Mouse (Mus musculus): ENCODE results near the gene Ugt2b35.
"Not testable (repeated sequence)": the region's sequence is repeated elsewhere in the genome, so short reads cannot be mapped to it uniquely, and the experiment has no call there.

Gene Ugt2b35

DNA sequence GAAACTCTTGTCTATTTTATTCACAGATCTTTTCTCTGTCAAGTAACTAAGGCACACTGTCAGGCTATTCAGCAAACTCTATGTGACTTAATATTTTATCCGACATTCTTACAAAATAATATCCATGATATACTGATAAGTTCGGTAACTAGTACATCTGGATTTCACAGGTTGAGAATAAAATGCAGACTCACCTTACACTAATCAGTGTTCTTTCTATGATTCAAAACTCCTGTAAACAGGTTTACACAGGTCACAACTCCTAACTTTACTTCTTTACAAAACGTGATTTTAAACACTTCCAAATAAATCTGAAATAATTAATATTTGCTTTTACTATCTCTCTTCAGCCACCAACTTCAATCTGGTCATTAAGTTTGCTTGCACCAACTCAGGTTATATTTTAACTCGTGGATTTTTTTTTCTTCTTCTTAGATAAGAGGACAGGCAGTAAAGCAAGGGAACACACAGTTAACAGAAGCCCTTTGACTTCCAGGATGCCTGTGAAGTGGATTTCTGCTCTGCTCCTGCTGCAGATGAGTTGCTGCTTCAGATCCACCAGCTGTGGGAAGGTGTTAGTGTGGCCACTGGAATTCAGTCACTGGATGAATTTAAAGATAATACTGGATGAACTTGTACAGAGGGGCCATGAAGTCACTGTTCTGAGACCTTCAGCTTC, at the start of gene Ugt2b35:
Ugt2b35 (plus strand) TSS at position 466 of the 679 bp plus-strand sequence.
- no peak for DNase-seq (ENCODE audit: low spot score in 2 of 2)

DNA sequence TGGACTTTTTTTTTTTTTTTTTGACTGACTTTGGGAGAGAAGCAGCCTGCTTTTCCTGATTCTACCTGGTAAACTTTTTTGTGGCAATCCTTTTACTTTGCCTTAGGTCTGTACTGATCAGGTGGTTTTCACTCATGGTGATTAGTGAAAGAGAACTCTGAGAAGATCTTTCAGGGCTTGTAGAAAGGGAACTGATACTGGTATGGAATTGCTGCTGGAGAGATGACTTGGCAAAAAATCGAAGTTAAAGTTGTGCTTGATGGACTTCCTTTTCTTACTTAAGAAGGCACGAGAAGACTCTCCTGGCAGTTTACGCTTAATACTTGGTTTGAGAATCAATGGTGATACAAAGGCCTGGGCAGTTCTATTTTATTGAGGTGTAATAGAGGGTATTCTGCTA, 40.2 kb upstream of the Ugt2b35 start:
- DNase-seq (ENCODE audit: low spot score in 2 of 2) = no peak

DNA sequence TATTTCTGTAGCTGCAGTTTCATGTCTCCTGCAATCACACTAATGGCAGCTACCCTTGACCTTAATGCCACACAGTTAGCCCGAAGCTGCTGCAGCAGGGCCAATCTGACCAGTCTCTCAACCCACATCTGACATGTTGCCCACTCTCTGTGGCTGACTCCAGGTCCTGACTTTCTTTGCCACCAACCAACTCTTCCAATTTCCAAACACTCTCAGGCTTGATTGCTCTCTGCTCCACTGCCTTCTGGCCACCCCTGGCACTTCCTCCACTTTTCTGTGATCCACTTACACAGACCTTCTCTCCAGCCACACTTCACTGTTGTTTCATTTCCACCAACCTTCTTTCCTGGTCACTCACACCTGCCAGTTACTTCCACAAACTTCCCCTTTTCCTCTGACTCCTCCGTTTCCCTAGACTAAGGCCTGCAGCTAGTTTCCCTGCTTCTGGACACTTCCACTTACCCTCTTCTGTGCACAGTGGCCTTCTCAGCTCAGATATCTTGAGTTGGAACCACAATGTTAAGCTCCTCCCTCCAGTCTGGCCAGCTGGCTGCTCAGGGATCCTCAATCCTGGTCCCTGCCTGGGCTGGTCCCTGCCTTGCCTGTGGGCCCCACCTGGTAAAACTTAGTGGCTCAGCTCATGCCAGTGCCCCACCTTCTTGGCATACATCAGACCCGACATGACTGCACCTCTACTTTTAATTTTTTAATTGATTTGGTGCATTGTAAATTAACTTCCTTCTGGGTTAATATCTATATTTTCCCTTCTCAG, 38.9 kb upstream of the Ugt2b35 start:
- DNase-seq (ENCODE audit: low spot score in 2 of 2) = no peak

DNA sequence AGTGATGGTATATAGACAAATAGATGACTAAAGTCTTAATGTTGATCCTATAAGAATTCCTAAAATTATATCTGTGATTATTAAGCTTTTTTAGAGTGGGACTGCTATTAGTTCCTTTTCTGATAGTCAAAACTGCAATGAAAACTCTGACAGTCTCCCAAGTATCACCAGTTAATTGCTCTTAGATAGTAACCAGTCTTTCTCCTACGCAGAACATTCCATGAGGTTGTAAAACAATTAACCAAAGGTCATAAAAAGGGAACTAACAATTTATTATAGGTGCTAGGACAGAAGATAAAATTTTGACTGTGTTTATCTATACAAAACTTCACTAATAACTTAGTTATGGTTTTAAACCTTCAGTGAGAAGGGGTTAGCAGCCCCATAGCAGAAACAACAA, 37.8 kb upstream of the Ugt2b35 start:
- DNase-seq (ENCODE audit: low spot score in 2 of 2) = not testable (repeated sequence)

DNA sequence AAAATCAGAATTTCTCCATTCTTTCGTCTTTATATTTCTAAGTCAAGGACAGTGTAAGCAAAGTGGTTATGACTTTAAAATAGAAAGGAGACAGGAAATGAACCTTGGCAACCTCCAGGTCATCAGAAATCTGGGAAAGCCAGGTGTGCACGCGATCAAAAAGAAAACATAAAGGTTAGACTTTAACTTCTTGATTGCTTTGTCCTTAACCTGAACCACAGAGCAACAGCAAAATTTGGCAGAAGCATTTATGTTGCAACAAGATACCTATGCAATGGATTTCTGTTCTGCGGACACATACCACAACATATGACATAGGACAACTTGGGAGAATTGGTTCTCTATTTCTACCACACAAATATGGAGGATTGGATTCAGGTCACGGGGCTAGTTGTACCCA, 33.4 kb upstream of the Ugt2b35 start:
- not testable (repeated sequence) for DNase-seq (ENCODE audit: low spot score in 2 of 2)

- no peak for DNase-seq (ENCODE audit: low spot score in 2 of 2)
Measured at GRCm38 (mm10) chr5:87004735-87005134, 4.1 kb downstream of the Ugt2b35 start.

GRCm38 (mm10) chr5:87015477-87015876, 14.8 kb downstream of the Ugt2b35 start:
- no peak for DNase-seq (ENCODE audit: low spot score in 2 of 2)

GRCm38 (mm10) chr5:87027359-87027758, 26.7 kb downstream of the Ugt2b35 start:
- DNase-seq (ENCODE audit: low spot score in 2 of 2) = no peak

- DNase-seq (ENCODE audit: low spot score in 2 of 2) = no peak
Measured at GRCm38 (mm10) chr5:87030624-87031023, 30.0 kb downstream of the Ugt2b35 start.
